Mouse (Mus musculus): ENCODE measurements around the gene Trmt44. TPM values are rescaled to one million over a fixed set of nuclear protein-coding genes. Genes with fewer than 3 reads are reported as not detected.
A peak's percentile ranks its signal among the peaks of the same experiment; 100 is the strongest.

Trmt44 gene
- polyA plus RNA-seq, 1 experiment from 2014 or later = 9.8 TPM

DNA sequence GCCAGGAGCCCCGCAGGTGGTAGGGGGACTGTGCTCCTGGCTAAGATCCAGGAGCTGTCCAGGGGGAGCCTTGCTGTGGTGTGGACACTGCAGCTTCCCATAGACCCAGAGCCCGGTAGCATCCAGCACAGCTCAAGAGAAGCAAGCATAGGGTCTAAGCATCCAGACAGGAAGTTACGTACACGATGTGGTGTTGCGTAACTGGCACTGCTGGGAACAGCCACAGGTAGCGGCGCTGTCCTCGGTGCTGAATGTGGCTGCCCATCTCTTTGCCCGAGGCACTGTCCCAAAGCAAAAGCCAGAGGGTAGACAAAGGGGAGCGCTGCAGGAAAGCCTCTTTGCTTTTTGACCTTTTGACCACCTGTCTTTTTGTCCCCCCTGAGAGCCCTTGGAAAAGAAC, 43.3 kb downstream of the Trmt44 start:
- Histone ChIP-seq H3K27ac (no peak overlapping the region), H3K9ac (no peak overlapping the region), H3K4me2 (no peak overlapping the region), H3K4me3 (replicated peaks) (no peak overlapping the region), H3K4me1 (no peaks in the 10 kb centered on the region), H3K9me3 (no peaks in the 10 kb centered on the region), H3K36me3 (replicated peaks) (no peaks in the 10 kb centered on the region), H3K27me3 (peaks cover 24% of the 10 kb centered on the region)
- 10% methylated on average over 10 of the region's 10 CpGs for WGBS
- no peak for ATAC-seq (ENCODE audit: low FRiP score)

DNA sequence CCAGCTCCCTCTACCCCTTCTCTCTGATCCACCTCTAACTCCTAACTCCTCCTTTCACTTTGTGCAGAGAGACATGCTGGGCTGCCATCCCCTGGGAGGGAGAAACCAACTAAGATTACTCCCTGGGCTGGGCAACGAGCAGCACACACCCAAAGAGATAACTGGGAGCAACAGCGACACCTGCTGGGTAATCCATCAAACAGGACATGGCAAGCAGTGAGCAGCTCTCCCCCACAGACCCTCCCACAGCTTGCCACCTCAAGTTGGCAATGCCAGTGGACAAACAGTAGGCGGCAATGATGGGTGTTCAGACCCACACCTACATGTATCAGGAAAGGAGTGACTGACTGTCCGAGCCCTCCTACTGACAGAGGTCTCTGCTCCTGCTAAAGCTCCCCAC, 44.4 kb downstream of the Trmt44 start:
- ATAC-seq (ENCODE audit: low FRiP score) = 0 out of 2 replicates have a peak, but pooled peaks have one; percentile 55

DNA sequence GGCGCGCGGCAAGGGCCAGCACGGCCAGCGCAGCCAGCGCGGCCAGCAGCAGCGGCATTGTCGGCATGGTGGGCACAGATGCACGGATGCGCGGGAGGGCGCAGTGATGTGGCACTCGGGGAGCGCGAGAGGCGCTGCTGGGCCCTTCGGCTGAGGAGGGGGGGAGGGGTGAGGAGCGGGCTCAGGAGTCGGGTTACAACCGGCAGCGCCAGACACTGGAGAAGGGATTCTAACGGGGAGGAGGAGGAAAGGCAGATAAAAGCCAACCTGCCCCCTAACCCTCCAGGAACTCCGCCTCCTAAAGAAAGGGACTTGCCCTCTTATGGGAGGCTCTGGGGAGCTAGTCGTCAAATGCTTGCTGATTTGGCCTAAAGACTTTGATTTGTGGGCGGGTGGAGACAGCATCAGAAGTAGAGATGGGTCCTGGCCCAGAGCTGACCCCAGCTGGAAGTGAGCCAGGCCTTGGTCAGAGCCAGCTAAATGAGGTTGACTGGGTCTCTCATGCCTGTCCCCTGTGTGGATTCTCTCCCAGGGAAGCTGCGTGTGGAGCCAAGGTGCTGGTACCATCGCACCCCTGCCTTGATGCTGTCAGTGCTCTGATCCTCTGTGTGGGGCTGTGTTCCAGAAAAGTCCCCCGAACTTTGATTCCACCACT, 49.3 kb downstream of the Trmt44 start, which contains the start of gene Cpz:
Gene Cpz (minus strand): TSS at position 230 of the 655 bp plus-strand sequence.
- 1% methylated on average over 29 of the region's 29 CpGs for WGBS
- Histone ChIP-seq H3K9me3 (no peaks in the 10 kb centered on the region), H3K4me1 (peaks cover 22% of the 10 kb centered on the region), H3K4me2 (peak within 1 kb of the TSS; percentile 57), H3K9ac (peak within 1 kb of the TSS; percentile 44), H3K36me3 (replicated peaks) (no peaks in the 10 kb centered on the region), H3K27ac (no peak within 1 kb of the TSS), H3K4me3 (replicated peaks) (peak within 1 kb of the TSS; percentile 29), H3K27me3 (peaks cover 46% of the 10 kb centered on the region)
- ATAC-seq (ENCODE audit: low FRiP score) = peak; percentile 82

More for the DNA sequence above, 44.4 kb downstream of the Trmt44 start:
- Histone ChIP-seq H3K9me3 (no peaks in the 10 kb centered on the region), H3K36me3 (replicated peaks) (no peaks in the 10 kb centered on the region), H3K4me3 (replicated peaks) (no peak overlapping the region), H3K4me2 (no peak overlapping the region), H3K27me3 (peaks cover 35% of the 10 kb centered on the region), H3K27ac (no peak overlapping the region), H3K4me1 (peaks cover 9% of the 10 kb centered on the region), H3K9ac (no peak overlapping the region)
- WGBS = 15% methylated on average over 4 of the region's 4 CpGs

DNA sequence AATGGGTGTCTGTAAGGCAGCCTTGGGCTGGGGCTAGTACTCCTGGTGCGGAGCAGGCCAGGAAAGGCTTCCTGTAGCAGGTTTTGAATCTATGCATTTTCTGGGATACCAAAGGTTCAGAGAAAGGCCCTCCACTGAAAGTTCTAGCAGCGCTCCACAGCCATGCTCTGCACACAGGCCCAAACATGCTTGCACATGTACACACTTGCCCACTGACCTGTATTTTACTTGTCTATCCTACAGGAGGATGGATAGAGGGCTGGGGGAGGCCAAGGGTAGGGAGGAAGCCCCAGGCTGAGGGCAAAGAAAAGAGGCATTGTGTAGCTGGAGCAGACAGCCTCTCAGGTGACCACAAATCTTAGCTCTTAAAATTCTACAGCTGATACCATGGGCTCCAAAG, 50.5 kb downstream of the Trmt44 start:
- H3K4me2 ChIP-seq = 0 out of 2 replicates have a peak overlapping the region, but pooled peaks have one; percentile 57
- no peaks in the 10 kb centered on the region for H3K9me3 ChIP-seq
- peaks cover 22% of the 10 kb centered on the region for H3K4me1 ChIP-seq
- ATAC-seq (ENCODE audit: low FRiP score) = no peak
- WGBS = 67% methylated on average over 2 of the region's 2 CpGs
- no peak overlapping the region for H3K4me3 ChIP-seq (replicated peaks)
- H3K27me3 ChIP-seq = peaks cover 46% of the 10 kb centered on the region
- no peak overlapping the region for H3K27ac ChIP-seq
- H3K9ac ChIP-seq = no peak overlapping the region
- no peaks in the 10 kb centered on the region for H3K36me3 ChIP-seq (replicated peaks)

DNA sequence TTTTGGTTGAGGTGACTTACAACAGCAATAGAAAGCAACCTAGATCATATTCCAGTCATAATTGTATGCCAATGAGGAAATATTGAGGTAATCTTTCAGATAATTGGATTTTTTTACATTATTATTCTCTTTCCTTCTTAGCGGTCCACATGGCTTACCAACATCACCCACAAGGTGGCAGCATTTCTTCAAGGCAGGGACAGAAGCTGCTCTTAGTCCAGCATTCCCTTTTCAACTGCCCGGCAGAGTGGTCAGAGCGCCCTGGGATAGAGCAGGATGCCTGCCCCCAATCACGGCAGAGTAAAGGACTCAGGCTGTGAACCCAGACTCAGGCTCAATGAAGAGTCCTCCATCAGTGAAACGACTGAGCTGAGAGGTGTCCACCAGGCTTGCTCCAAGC, 51.1 kb downstream of the Trmt44 start:
- peaks cover 22% of the 10 kb centered on the region for H3K4me1 ChIP-seq
- H3K27ac ChIP-seq = no peak overlapping the region
- no peaks in the 10 kb centered on the region for H3K36me3 ChIP-seq (replicated peaks)
- no peak overlapping the region for H3K9ac ChIP-seq
- WGBS = 2% methylated on average over 5 of the region's 5 CpGs
- peak; percentile 15; the same call in 1 of the 2 replicates for ATAC-seq (ENCODE audit: low FRiP score)
- no peak overlapping the region for H3K4me3 ChIP-seq (replicated peaks)
- H3K4me2 ChIP-seq = no peak overlapping the region
- no peaks in the 10 kb centered on the region for H3K9me3 ChIP-seq
- peaks cover 46% of the 10 kb centered on the region for H3K27me3 ChIP-seq

DNA sequence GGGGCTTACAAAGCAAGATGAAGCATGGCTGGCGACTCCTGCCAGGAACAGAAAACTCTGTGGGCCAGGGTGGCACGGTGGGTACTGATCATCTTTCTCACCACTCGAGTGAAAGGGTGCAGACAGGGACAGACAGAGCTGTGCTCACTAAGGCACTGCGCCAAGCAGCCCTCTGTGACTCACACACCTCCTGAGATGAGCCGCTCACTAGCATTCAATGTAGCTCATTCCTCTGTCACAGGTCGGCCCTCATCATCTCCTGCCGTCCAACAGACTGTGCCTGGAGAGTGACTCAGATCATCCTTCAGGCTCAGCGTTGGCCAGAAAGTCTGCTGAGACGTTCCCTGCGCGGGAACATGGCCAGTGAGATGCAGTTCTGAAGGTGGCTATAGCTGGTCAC, 58.1 kb downstream of the Trmt44 start:
- no peaks in the 10 kb centered on the region; the same call in 1 of the 2 replicates for H3K4me1 ChIP-seq
- 82% methylated on average over 11 of the region's 11 CpGs for WGBS
- ATAC-seq (ENCODE audit: low FRiP score) = no peak
- H3K4me2 ChIP-seq = no peak overlapping the region
- no peaks in the 10 kb centered on the region for H3K36me3 ChIP-seq (replicated peaks)
- H3K9me3 ChIP-seq = no peaks in the 10 kb centered on the region
- peaks cover 12% of the 10 kb centered on the region; the same call in 1 of the 2 replicates for H3K27me3 ChIP-seq
- no peak overlapping the region for H3K27ac ChIP-seq
- H3K4me3 ChIP-seq (replicated peaks) = no peak overlapping the region
- H3K9ac ChIP-seq = no peak overlapping the region

DNA sequence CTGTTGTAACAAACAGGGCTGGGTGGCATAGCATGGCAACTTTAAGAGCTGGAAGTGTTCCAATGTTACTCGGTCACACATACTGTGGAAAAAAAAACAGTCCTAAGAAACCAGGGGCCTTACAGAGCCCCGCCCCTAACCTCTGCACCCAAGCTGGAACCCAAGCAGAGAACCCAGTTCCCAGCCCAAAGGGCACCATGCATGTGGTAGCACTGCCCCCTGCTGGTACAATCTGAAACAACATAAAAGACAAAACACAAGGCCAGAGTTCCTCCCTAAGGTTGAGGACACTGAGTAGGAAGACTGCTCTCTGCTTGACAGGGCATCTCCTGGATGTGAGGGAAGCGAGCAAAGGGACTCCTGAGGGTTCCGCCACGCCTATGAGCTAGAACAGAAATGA, 64.3 kb downstream of the Trmt44 start:
- Histone ChIP-seq H3K27ac (no peak overlapping the region), H3K4me2 (no peak overlapping the region), H3K4me1 (no peaks in the 10 kb centered on the region), H3K36me3 (replicated peaks) (no peaks in the 10 kb centered on the region), H3K4me3 (replicated peaks) (no peak overlapping the region), H3K27me3 (peaks cover 23% of the 10 kb centered on the region), H3K9ac (no peak overlapping the region), H3K9me3 (no peaks in the 10 kb centered on the region)
- ATAC-seq (ENCODE audit: low FRiP score) = no peak
- WGBS = 19% methylated on average over 5 of the region's 5 CpGs

Other genes starting within 250 kb of the Trmt44 start
- gene Hmx1, start 186.0 kb downstream of the Trmt44 start, polyA plus RNA-seq (2016; fragmentation: Nextera tagmentation; extraction: Ambion mirVana) = 0.51 and 0.86 TPM in 2 replicates
- gene Cpz, start 49.4 kb downstream of the Trmt44 start, polyA plus RNA-seq (2016; fragmentation: Nextera tagmentation; extraction: Ambion mirVana) = 1.7 and 3.0 TPM in 2 replicates
- 15.6 and 17.6 TPM in 2 replicates for gene Acox3, start 8.0 kb upstream of the Trmt44 start, polyA plus RNA-seq (2016; fragmentation: Nextera tagmentation; extraction: Ambion mirVana)
- gene Htra3, start 104.7 kb upstream of the Trmt44 start, polyA plus RNA-seq (2016; fragmentation: Nextera tagmentation; extraction: Ambion mirVana) = 5.9 and 8.2 TPM in 2 replicates
- 3.0 and 4.0 TPM in 2 replicates for gene Sh3tc1, start 164.9 kb upstream of the Trmt44 start, polyA plus RNA-seq (2016; fragmentation: Nextera tagmentation; extraction: Ambion mirVana)
- gene Ablim2, start 182.8 kb upstream of the Trmt44 start, polyA plus RNA-seq (2016; fragmentation: Nextera tagmentation; extraction: Ambion mirVana) = 1.2 and 1.3 TPM in 2 replicates

Measured in forebrain, embryonic 12.5 days (tissue).